Mouse (Mus musculus): ENCODE measurements at regions not wholly inside any gene's neighbourhood (a gene's known extent, or its start where the extent isn't known, plus 50 kb on each side); places are given as distances from the start of the nearest gene placed in this dataset.

DNA sequence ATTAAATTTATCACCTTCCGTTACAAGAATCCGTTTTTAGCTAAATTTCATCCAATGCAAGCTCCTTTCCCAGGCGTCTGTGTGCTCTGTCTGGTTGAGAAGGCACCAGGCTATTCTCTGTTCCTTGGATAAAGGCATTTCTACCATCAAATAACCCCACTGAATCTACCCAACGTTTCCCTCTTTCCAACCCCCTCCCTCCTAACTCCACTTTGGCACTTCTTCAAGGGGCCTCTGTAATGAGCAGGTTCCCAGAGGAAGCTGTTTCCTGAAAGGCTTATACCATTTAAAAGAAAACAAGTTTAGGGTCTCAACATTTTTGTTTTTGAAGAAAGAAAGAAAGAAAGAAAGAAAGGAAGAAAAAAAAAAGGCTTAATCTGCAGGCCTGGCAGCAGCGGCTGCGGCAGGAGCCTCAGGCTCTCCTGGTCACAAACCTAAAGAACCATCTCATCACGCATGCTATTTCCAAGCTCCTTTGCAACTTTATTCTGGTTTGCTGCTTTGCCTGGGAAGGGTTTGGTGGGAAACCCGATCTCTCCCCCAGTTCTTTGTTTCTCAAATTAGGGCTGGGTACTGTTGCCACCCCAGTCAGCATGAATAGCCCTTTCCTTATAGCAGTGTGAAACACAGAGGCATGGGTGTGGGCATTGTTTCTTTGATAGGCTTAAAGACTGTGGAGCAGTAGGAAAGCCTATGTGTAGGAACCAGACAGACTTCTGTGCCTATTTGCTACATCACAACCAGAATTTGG lies 160.5 kb upstream of the Tnc start:
- intact Hi-C loops (cut with DNase I): no loop called here

DNA sequence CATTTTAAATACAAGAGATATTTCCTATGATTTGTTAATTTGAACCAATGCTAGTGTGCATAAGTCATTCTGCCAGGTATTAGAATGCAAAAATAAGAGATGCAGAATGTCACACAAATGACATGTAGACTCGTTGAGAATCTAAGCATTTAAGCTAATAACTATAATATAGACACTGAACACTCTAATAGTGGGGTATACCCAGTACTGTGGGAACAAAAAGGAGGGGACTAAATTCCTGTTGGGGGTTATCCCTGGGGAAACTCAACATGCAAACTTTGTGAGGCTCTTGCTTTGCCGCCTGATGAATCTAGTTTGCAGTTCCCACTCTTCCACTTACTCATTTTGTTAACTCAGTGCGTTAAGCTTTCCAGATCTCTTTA lies 154.0 kb upstream of the Tnc start:
- intact Hi-C loops (cut with DNase I): no loop called here
- no peak for DNase-seq

More for the DNA sequence above, 160.5 kb upstream of the Tnc start:
- no peak for DNase-seq

DNA sequence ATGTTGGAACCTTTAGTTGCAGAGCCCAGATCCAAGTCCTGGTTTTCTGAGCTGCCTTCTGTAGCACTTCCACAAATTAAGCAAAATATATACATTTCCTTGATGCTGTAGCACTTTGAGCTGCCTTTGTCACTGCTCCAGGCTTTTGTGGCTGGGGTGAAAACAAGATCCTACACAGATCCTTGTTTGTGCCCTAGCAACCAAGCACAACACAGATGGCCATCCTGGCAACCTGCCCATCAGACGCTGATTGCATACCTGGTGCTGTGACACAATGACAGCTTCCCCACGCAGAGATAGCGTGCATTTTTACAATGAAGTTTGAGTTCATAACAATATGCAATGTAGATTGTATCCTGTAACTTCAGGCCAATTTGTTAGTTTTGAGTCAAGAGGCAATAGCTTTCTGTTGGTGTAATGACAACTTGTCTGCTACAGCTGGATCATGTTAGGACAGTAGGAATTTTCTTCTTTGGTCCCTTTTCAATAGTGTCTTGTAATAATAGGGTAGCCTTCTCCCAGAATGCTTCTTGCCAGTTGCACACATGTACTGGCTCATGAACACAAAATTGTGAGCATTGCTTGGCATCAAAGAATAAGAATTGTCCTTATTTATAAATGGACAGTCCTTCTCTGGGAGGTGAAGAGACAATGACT lies 153.5 kb upstream of the Tnc start:
- peak; percentile 94 for DNase-seq
- intact Hi-C loops (cut with DNase I): no loop called here

DNA sequence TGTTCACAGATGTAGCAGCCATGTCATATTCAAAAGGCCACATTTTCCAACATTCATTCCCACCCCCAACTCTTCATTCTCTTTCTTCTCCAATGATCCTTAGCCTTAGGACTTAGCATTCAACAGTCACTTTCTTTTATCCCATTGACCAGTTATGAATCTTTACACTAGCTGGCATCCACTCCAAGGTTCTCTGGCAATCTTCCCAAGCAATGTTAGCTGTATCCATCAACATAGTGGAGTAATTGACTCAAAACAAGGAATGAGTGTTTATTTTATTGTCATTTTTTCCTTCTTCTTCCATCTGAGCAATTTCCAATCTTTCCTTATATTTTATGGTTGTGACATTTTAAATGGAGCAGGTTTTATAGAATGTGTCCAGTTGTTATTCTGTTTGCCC lies 138.2 kb upstream of the Tnc start:
- DNase-seq: no peak

DNA sequence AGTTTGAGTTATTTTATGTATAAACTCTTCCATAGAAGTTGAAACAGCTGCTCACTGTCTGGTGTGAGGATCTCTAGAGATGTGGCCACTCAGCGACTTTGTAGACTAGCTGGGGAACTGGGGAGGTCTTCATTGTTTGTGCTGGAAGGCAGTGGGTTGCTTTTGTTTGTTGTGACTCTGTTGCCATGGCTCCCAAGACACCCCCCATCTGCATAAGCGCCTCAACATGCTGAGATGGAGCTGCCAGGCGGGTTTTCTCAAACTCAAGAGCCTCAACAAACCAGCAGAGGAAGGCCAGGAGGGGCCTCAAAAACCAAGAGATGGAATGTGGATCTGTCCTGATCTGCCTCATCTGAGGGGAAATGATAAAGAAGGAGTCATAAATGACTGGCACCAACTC lies 129.1 kb upstream of the Tnc start:
- intact Hi-C loops (cut with DNase I): no loop called here
- peak; percentile 21 for DNase-seq

More for the DNA sequence above, 138.2 kb upstream of the Tnc start:
- intact Hi-C loops (cut with DNase I): no loop called here

DNA sequence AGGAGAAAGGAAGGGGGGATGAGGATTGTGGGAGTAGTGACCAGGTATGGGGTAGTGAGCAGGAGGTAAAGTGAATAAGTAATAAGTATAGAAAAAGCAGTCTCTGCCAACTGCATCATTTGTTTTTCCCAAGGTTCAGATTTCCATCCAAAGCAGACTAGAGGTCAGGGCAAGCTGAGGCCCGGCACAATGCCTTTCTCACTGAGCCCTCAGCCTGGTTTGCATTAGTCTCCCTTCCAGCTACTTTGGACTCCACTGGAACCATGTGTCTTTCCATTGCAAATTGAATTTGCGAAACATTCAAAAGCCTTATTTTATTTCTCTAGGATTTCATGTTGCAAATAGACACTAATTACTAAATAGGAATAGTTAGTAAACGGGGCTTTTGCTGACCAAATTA lies 124.7 kb upstream of the Tnc start:
- intact Hi-C loops (cut with DNase I): no loop called here
- no peak for DNase-seq

DNA sequence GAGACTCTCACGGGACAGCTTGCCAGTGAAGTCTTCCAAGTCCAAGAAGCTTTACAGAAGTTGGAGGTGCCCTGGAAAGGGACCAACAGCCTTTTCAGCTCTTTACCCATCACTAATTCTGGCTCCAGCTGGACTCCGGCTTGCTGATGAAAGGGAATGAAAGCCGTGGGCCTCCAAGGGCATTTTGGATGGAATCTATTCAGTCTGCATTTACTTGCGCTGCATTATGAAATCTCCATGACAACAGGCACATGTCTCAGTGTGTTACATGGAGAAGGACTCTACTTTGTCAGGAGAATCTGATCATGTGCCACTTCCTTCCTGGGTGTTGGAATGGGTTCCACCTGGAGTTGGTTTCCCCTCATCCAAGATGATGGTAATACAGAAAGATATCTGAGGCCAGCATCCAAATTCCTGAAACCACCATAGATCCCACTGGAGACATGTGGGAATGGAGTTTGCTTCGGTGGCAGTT lies 102.2 kb upstream of the Tnc start:
- intact Hi-C loops (cut with DNase I): no loop called here
- peak; percentile 83 for DNase-seq

DNA sequence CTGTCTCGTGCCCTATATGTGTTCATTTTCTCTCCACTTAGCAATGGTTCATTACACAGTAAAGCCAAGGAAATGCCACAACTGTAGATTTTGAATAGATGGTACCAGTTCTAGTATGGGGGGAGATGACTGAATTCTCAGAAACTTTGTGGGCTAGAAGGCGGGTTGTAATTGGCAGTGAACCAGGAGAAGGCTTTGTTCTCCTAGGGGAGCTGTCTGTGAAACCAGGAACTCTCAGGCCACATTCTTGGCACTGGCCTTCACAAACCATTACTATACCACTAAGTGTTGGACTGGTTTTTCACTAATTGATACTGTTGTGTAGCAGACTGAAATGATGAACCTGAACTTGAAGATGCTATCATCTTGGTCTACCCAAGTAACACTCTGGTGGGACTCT lies 99.1 kb upstream of the Tnc start:
- peak; percentile 4 for DNase-seq
- intact Hi-C loops (cut with DNase I): no loop called here

DNA sequence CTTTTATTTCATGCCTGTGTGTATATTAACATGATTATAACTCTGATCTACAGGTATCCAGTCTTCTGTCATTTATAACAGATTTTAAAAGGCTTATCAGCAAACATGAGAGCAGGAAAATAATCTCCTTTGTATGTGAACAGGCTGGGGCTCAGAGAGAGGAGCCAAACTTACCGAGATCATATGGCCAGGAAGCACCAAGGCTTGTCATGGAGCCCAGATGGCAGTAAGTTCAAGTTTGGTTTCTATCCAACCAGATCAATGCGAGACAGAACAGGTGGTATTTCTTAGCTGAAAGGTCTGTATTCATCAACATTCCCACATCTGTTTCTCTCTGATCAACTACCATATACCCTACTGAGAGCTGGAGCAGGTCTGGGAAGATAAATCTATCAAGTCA lies 96.1 kb upstream of the Tnc start:
- peak; percentile 14 for DNase-seq

DNA sequence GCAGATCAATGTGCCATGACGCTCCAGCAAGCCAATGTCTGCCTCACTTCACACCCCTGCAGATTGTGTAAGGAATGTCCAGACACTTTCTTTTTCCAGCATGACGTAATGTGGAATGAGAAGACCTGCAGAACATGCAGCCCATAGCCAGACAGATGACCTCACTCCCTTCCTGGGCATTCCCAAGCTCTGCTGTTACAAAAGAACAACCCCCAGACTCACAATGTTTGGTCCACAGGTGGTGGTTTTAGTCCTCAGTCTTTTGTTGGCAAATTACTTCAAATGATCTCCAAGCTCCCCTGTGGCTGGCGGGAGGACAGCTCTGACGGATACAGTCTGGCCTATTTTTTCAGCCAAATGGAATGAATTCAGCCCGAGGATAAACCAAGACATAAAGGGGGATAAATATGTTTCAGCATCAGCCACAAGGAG lies 95.6 kb upstream of the Tnc start:
- intact Hi-C loops (cut with DNase I): no loop called here
- DNase-seq: peak; percentile 61

More for the DNA sequence above, 96.1 kb upstream of the Tnc start:
- intact Hi-C loops (cut with DNase I): no loop called here

DNA sequence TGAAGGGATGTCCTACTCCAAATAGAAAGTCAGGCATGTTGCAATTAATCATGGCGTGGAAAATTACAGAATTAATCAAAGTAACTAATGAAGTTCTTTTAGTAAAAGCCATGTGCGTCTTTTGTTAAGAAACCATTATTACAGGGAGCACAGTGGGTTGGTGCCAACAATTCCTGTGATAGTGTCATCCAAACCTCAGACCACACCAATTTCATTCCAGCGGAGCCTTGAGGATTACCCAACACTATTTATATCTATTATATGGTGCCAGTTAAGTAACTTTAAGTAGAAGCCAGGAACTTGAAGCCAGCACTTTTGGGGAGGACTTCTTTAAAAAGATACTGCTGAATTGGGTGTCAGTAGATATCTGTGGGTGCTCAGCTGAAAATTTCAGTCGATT lies 93.0 kb upstream of the Tnc start:
- intact Hi-C loops (cut with DNase I): no loop called here

DNA sequence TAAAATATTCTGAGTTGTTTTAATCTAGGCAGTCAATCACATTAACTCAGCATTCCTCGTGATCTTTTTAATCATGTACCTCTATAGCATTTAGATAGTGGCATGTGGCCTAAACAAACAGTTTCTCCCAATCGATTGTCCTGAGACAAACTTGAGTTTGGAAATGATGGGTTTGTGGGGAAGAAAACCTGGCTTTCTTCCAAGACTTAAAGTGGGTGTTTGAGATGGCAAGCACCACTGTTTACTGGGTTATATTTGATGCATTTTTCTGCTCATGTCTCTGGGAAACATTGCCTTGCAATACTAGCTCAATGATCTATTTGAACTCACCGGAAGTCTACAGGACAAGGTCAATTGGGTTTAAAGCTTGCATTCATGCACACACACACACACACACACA lies 88.2 kb upstream of the Tnc start:
- intact Hi-C loops (cut with DNase I): no loop called here
- no peak for DNase-seq

More for the DNA sequence above, 93.0 kb upstream of the Tnc start:
- DNase-seq: no peak

DNA sequence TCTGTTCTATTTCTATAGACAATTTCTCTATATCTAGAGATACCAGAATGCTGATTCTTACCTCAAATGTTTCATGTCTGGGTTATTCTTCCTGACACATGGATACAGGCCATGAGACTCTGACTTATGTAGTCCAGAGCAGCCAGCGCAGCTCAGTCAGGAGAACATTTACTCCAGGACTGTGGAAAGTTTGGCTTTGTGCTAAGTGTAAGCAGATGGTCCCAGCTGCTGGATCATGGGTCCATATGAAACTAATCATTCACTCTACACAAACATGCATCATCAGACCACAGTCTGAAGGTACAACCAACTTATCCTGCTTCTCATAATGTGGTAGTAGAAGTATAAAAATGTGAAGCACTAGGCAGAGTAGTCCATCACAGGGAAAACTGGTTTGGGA lies 82.5 kb upstream of the Tnc start:
- intact Hi-C loops (cut with DNase I): no loop called here
- DNase-seq: no peak

DNA sequence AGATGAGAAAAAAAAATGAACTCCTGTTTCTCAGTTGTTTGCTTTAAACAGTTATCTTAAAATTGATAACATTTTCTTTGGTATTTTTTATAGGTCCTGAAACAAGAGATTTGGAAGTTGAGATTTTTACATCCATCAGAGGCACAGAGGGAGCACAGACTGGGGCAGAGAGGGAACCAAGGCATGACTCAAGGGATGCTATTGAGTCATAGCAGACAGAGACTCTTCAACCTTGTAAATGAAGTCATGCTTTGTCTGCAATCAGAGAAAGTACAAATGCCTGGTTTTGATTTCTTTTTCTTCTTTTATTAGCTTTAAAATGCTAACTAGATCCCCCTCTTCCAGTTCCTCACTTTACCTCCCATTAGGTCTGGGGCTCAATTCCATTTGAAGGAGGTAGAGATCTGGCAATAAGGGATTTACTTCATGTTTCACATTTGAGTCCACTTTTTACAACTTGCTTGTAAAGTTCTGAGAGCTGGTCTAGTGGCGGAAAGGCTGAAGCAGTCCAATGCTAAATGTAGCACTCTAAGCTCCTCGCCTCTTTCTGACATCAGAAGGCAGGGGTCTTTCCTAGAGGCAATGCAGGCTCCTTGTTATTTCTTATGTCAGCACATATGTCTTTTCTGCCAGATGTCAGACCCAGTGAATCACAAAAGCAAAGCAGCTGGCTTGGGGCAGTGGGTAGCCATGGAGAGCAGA lies 77.7 kb upstream of the Tnc start:
- intact Hi-C loops (cut with DNase I): no loop called here
- DNase-seq: no peak

DNA sequence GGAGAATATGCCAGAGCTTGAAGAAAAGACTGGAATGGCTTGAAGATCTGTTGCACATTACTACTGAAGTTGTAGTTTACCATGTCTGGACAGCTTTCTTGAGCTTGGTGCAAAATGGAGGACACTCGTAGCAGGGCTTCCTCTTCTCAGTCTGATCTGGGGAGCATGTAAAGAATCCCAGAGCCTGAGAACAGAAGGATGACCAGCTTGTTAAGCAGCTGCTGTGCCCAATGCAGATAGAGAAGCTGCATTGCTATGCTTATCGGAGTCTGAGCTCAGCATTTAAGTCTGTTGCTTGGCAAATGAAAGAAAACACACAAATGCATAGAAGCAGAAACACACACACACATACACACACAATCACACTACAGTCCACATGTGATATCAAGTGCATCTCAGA lies 76.9 kb upstream of the Tnc start:
- intact Hi-C loops (cut with DNase I): no loop called here
- DNase-seq: no peak

DNA sequence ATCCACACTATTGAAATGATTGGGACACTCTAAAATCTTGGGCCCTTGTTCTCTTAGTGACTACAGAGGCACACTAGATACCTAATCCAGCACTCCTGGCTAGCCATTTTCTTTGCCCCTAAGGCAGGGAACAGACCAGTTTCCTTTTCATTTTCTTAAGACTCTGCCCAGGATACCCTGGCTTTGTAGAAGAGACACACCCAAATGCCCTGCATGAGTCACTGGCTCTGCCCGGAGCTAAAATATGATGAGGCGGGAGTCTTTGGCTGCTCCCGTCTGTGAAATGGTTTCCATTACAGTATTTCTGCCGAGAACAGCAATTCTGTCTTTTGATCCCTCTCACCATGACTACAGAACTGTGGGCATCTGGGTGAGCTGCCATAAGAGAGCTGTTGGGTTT lies 51.4 kb upstream of the Tnc start:
- intact Hi-C loops (cut with DNase I): no loop called here
- DNase-seq: no peak
